Mouse (Mus musculus): ENCODE measurements around the gene Rad50. TPM values are rescaled to one million over a fixed set of nuclear protein-coding genes. Genes with fewer than 3 reads are reported as not detected.
A peak's percentile ranks its signal among the peaks of the same experiment; 100 is the strongest.

Rad50 gene
- polyA plus RNA-seq, 1 experiment, result 6.1 TPM

DNA sequence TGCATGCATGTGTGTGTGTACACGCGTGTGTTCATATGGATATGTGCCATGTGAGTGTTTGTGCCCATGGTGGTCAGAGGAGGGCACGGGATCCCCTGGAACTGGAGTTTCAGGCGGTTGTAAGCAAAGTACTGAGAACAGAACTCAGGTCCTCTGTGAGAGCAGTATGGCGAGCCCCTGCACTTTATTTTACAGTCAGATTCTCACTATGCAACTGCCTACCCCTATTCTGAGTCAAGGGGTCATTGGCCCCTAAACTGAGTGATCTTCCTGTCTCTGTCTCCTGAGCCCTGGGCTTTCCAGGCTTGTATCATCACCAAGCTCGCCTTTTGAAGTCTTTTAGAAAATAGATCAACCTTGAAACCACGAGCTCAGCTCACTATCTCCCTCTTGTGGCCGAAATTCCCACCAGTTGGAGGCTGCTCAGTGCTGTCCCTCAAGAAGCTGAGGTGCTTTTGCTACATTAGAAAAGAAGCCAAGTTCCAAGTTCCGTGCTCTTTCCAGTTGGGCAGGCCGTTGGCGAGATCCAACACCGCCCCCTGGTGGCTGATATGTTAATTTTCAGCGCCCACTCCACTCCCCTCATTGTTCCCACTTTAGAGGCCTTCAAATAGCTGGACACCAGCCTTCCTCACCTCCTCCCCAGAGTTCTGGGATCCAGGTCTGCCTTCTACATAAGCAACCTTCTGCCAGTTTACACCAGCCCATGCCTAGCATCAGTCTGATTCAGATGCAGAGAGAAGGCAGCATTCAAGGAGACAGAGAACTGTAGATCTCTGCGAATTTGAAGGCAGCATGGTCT, 29.9 kb upstream of the Rad50 start:
- no peaks in the 10 kb centered on the region for H3K4me1 ChIP-seq (ENCODE audit: control insufficient read depth, insufficient read depth, low read length)
- peak; percentile 52 for TF ChIP-seq CTCF (IDR thresholded peaks at IDR 0.05; ENCODE audit: extremely low read depth, insufficient read depth, low read length)
- no peak for TF ChIP-seq POLR2A (IDR thresholded peaks at IDR 0.05; ENCODE audit: extremely low read depth, insufficient read depth, low read length)
- no peak overlapping the region for H3K27ac ChIP-seq (ENCODE audit: insufficient read depth, low read length)
- H3K4me3 ChIP-seq (ENCODE audit: insufficient read depth, low read length), result no peak overlapping the region

DNA sequence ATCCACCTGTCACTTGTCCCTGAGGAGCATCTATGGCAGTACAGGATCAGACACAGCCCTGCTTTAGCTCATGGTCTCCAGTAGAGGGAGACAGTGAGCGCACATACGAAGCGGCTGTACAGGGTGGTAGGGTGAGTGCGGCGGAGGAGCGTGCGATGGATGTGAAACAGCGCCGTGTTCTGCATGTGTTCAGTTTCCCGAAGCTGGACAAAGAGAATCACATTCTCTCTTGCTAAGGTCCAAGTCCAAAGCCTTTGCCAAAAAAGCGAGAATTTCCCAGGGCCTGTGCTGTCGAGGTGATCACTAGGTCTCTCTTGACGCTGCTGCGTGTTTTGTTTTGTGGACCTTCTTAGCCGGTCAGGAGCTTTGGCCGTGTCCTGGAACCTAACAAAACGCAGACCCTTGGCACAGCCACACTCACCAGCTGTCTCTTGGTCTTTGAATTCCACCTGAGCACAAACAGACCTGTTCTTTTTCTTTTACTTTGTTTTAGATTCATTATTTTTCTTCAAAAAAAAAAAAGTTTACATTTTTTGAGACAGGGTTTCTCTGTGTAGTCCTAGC, 28.6 kb upstream of the Rad50 start:
- Histone ChIP-seq H3K27ac (ENCODE audit: insufficient read depth, low read length) (no peak overlapping the region), H3K4me1 (ENCODE audit: control insufficient read depth, insufficient read depth, low read length) (no peaks in the 10 kb centered on the region), H3K4me3 (ENCODE audit: insufficient read depth, low read length) (no peak overlapping the region)
- TF ChIP-seq POLR2A (IDR thresholded peaks at IDR 0.05; ENCODE audit: extremely low read depth, insufficient read depth, low read length) (no peak), CTCF (IDR thresholded peaks at IDR 0.05; ENCODE audit: extremely low read depth, insufficient read depth, low read length) (peak; percentile 88)

DNA sequence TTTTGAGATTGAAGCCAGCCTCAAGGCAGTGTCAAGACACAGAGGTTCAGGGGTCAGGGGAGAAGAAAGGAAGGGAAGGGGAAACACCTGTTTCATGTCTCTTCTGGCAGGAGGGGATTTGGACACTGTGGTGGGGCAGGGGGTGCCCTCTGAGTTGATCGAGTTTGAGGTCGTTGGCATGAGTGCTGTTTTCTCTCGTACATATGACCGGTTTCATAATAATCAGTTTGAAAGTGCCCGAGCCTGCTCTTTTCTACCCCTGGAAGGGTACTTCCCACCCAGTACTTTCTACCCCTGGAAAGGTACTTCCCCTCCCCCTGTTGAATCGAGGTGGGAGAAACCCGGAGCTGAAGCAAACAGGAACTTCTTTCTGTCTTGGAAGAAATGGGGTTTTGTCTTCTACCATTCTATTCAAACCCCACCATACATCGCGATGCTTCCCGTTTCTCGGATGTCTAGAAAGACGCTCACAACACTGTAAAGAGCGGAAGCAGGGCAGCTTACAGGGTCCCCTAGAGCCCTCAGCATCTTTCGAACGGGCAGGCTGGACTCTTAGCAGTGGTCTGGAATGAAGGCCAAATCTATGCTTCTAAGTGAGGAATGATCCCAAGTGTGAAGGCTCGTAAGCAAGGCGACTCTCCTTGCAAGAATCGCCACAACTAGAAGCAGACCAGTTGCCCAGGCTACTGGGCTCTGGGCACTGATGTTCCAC, 28.0 kb upstream of the Rad50 start:
- H3K4me3 ChIP-seq (ENCODE audit: insufficient read depth, low read length), result no peak overlapping the region
- TF ChIP-seq CTCF (IDR thresholded peaks at IDR 0.05; ENCODE audit: extremely low read depth, insufficient read depth, low read length) (no peak), POLR2A (IDR thresholded peaks at IDR 0.05; ENCODE audit: extremely low read depth, insufficient read depth, low read length) (no peak)
- no peak overlapping the region for H3K27ac ChIP-seq (ENCODE audit: insufficient read depth, low read length)
- H3K4me1 ChIP-seq (ENCODE audit: control insufficient read depth, insufficient read depth, low read length), result no peaks in the 10 kb centered on the region

DNA sequence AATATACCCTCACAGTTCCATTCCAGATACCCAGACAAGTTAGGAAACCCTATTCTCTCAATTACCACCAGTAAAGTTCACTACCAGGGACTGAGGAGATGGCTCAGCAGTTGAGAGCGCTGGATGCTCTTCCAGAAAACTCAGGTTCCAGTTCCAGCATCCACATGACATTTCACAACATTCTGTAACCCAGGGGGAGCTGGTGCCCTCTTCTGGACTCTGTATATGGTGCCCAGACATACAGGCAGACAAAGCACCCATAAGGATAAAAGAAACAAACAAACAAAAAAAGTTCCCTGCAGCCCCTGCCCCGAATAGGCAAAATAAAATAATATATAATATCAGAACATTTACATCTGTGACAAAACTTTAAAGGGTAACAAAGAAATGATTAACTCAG, 27.3 kb upstream of the Rad50 start:
- Histone ChIP-seq H3K27ac (ENCODE audit: insufficient read depth, low read length) (no peak overlapping the region), H3K4me3 (ENCODE audit: insufficient read depth, low read length) (no peak overlapping the region), H3K4me1 (ENCODE audit: control insufficient read depth, insufficient read depth, low read length) (no peaks in the 10 kb centered on the region)
- no peak for TF ChIP-seq CTCF (IDR thresholded peaks at IDR 0.05; ENCODE audit: extremely low read depth, insufficient read depth, low read length)
- TF ChIP-seq POLR2A (IDR thresholded peaks at IDR 0.05; ENCODE audit: extremely low read depth, insufficient read depth, low read length), result no peak

DNA sequence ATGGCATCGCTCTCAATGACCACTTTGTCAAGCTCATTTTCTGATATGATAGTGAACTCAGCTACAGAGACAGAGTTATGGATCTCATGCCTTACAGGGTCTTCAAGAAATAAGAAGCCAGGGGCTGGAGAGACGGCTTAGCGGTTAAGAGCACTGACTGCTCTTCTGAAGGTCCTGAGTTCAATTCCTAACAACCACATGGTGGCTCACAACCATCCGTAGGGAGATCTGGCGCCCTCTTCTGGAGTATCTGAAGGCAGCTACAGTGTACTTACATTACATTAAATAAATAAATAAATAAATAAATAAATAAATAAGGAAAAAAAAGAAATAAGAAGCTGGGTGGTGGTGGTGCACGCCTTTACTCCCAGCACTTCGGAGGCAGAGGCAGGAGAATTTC, 26.7 kb upstream of the Rad50 start:
- no peak overlapping the region for H3K27ac ChIP-seq (ENCODE audit: insufficient read depth, low read length)
- H3K4me1 ChIP-seq (ENCODE audit: control insufficient read depth, insufficient read depth, low read length), result no peaks in the 10 kb centered on the region
- no peak overlapping the region for H3K4me3 ChIP-seq (ENCODE audit: insufficient read depth, low read length)
- TF ChIP-seq CTCF (IDR thresholded peaks at IDR 0.05; ENCODE audit: extremely low read depth, insufficient read depth, low read length) (no peak), POLR2A (IDR thresholded peaks at IDR 0.05; ENCODE audit: extremely low read depth, insufficient read depth, low read length) (no peak)

DNA sequence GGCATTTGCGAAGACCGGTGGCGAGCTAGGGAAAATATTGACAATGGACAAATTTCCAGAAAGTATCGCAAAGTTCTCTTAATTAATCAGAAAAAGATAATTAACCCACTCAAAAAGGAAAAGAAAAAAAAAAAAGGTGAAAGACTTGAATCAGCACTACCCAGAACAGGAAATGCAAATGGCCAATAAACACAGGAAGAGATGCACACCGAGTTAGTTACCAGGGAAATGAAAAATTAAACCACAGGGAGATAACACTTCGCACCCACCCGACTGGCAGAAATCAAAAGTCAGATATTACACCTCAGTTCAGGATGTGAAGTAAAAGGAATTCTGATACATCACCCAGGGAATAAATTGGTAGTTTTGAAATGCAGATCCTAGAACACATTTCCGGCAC, 25.1 kb upstream of the Rad50 start:
- no peaks in the 10 kb centered on the region for H3K4me1 ChIP-seq (ENCODE audit: control insufficient read depth, insufficient read depth, low read length)
- H3K4me3 ChIP-seq (ENCODE audit: insufficient read depth, low read length), result no peak overlapping the region
- no peak for TF ChIP-seq POLR2A (IDR thresholded peaks at IDR 0.05; ENCODE audit: extremely low read depth, insufficient read depth, low read length)
- no peak for TF ChIP-seq CTCF (IDR thresholded peaks at IDR 0.05; ENCODE audit: extremely low read depth, insufficient read depth, low read length)
- H3K27ac ChIP-seq (ENCODE audit: insufficient read depth, low read length), result no peak overlapping the region

DNA sequence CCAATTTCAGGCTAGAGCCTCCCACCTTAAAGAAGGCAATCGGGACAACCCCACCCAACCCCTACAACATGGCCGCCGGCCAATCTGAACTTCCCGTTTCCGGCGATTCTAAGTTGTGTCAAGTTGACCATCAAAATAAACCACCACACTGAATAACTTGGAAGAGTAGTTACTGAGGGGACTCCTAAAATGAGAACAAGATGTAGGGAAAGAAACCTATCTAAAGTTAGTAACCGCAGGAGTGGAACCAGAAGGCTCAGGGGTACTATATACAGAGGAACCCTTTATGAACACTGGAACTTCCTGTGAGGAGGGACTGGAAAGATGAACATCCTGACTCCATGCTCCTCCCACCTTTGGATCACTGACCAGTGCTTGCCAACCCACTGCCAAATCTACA, 24.3 kb upstream of the Rad50 start:
- Histone ChIP-seq H3K4me1 (ENCODE audit: control insufficient read depth, insufficient read depth, low read length) (no peaks in the 10 kb centered on the region), H3K27ac (ENCODE audit: insufficient read depth, low read length) (no peak overlapping the region), H3K4me3 (ENCODE audit: insufficient read depth, low read length) (no peak overlapping the region)
- TF ChIP-seq CTCF (IDR thresholded peaks at IDR 0.05; ENCODE audit: extremely low read depth, insufficient read depth, low read length), result no peak
- TF ChIP-seq POLR2A (IDR thresholded peaks at IDR 0.05; ENCODE audit: extremely low read depth, insufficient read depth, low read length), result no peak

DNA sequence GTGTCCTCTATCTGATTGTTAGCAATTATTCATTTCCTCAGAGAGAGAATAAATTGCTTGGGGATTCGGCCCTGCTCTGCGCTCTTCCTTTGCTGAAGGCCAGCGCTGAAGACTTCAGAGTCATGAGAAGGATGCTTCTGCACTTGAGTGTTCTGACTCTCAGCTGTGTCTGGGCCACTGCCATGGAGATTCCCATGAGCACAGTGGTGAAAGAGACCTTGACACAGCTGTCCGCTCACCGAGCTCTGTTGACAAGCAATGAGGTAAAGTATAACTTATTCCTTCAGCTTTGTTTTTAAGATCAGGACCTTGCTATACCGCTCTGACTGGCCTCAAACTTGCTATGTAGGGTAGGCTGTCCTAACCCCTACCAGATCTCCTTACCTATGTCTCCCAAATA, 13.6 kb upstream of the Rad50 start, which contains the start of gene Il5:
TSS of gene Il5 (plus strand) at position 80 of the 400 bp plus-strand sequence.
- Histone ChIP-seq H3K4me3 (ENCODE audit: insufficient read depth, low read length) (no peak within 1 kb of the TSS), H3K4me1 (ENCODE audit: control insufficient read depth, insufficient read depth, low read length) (no peaks in the 10 kb centered on the region), H3K27ac (ENCODE audit: insufficient read depth, low read length) (no peak within 1 kb of the TSS)
- TF ChIP-seq POLR2A (IDR thresholded peaks at IDR 0.05; ENCODE audit: extremely low read depth, insufficient read depth, low read length), result no peak
- TF ChIP-seq CTCF (IDR thresholded peaks at IDR 0.05; ENCODE audit: extremely low read depth, insufficient read depth, low read length), result no peak

DNA sequence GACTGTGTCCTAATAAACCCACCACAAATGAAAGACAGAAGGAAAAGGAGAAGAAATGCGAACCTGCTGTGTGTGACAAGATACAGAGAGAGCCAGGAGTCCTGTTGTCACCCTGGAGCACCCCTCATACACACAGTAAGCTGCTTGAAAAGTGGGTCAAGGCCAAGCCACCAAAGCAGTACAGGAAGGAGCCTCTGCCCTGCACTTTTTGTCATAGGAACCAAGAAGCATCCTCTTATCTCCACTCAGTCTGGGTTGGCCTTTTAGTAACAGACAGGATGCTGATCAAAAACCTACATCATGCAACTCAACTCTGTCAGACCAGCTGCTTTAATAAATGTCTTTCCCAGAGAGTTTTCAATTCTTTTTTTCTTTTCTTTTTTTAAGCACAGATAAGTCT, 12.6 kb upstream of the Rad50 start:
- no peaks in the 10 kb centered on the region for H3K4me1 ChIP-seq (ENCODE audit: control insufficient read depth, insufficient read depth, low read length)
- no peak for TF ChIP-seq POLR2A (IDR thresholded peaks at IDR 0.05; ENCODE audit: extremely low read depth, insufficient read depth, low read length)
- no peak for TF ChIP-seq CTCF (IDR thresholded peaks at IDR 0.05; ENCODE audit: extremely low read depth, insufficient read depth, low read length)
- no peak overlapping the region for H3K27ac ChIP-seq (ENCODE audit: insufficient read depth, low read length)
- no peak overlapping the region for H3K4me3 ChIP-seq (ENCODE audit: insufficient read depth, low read length)

DNA sequence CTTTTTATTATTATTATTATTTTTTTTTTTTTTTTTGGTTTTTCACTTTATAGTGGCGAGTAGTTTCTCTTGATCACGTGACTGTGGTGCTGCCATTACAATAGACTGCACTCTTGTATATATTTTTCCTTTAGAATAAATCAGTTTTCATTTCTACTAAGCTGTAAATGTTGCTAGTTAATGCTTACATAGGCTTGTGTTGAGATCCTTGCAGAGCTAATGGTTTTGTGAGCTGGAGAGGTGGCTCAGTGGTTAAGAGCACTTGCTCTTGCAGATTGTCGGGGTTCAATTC, 545 bp upstream of the Rad50 start:
- H3K4me1 ChIP-seq (ENCODE audit: control insufficient read depth, insufficient read depth, low read length), result peaks cover 1% of the 10 kb centered on the region; the same call in 1 of the 2 replicates
- no peak overlapping the region for H3K27ac ChIP-seq (ENCODE audit: insufficient read depth, low read length)
- peak overlapping the region; percentile 45 for H3K4me3 ChIP-seq (ENCODE audit: insufficient read depth, low read length)
- TF ChIP-seq POLR2A (IDR thresholded peaks at IDR 0.05; ENCODE audit: extremely low read depth, insufficient read depth, low read length) (no peak), CTCF (IDR thresholded peaks at IDR 0.05; ENCODE audit: extremely low read depth, insufficient read depth, low read length) (no peak)

Measured in cortical plate, adult 2 months (tissue).